Mouse (Mus musculus) stomach, embryonic 16.5 days (tissue): Measurements from ENCODE around the gene Slc26a5. TPM values are rescaled to one million over a fixed set of nuclear protein-coding genes. Genes with fewer than 3 reads are reported as not detected.

Source experiments
- ATAC-seq: fragments of 200-750 bp; cut with Nextera tagmentation; 2 replicates; pipeline ENCODE4 v1.8.0; 2017; ENCODE audit warnings: moderate number of reproducible peaks, moderate TSS enrichment; ENCODE audit not compliant: insufficient read depth, low FRiP score
- H3K27ac ChIP-seq: fragments of 300-500 bp; sonication (generic); 2 replicates; pipeline ENCODE4 v1.5.1; 2014; ENCODE audit warnings: low read length
- H3K27me3 ChIP-seq: fragments of 300-500 bp; sonication (generic); 2 replicates; pipeline ENCODE4 v1.6.1; 2014; ENCODE audit warnings: low read length, control low read depth, mixed read lengths; ENCODE audit not compliant: control insufficient read depth, insufficient read depth
- H3K36me3 ChIP-seq: fragments of 300-500 bp; sonication (generic); 2 replicates; pipeline ENCODE4 v1.6.1; 2014; ENCODE audit warnings: low read length; ENCODE audit not compliant: control insufficient read depth, insufficient read depth
- H3K4me1 ChIP-seq: fragments of 300-500 bp; sonication (generic); 2 replicates; pipeline ENCODE4 v1.6.1; 2014; ENCODE audit warnings: low read length, control low read depth, mixed read lengths; ENCODE audit not compliant: control insufficient read depth, insufficient read depth
- H3K4me2 ChIP-seq: fragments of 300-500 bp; sonication (generic); 2 replicates; pipeline ENCODE4 v1.6.1; 2014; ENCODE audit warnings: low read depth, low read length, mixed read lengths
- H3K4me3 ChIP-seq: fragments of 300-500 bp; sonication (generic); replicated peaks from 2 replicates; pipeline ENCODE4 v1.5.1; 2014; ENCODE audit warnings: mild to moderate bottlenecking, low read length
- H3K9ac ChIP-seq: fragments of 300-500 bp; sonication (generic); 2 replicates; pipeline ENCODE4 v1.6.1; 2014; ENCODE audit warnings: low read length
- H3K9me3 ChIP-seq: fragments of 300-500 bp; sonication (generic); replicated peaks from 2 replicates; pipeline ENCODE4 v1.6.1; 2016; ENCODE audit warnings: low read length, control low read depth; ENCODE audit not compliant: control insufficient read depth
- WGBS: fragments of 180-500 bp; shearing (Covaris S2); extraction: QIAGEN DNeasy Blood & Tissue Kit; methylation state at CpG from one replicate; pipeline ENCODE4 v1.1.7; 2014; 5-methylcytosine and 5-hydroxymethylcytosine counted together
- polyA plus RNA-seq: library from polyadenylated mRNA; unstranded; fragments of >200 nt; fragmentation: Nextera tagmentation; extraction: Ambion mirVana; gene quantifications from 2 replicates; pipeline ENCODE4 v1.2.1, GENCODE M21; 2015

Gene Slc26a5
- polyA plus RNA-seq, 1 experiment from 2014 or later = not detected

GRCm38 (mm10) chr5:21789061-21789460, 76.3 kb downstream of the Slc26a5 start:
- H3K4me1 ChIP-seq = peaks cover 5% of the 10 kb centered on the region; the same call in 1 of the 2 replicates
- H3K27me3 ChIP-seq = no peaks in the 10 kb centered on the region
- no peak overlapping the region for H3K4me3 ChIP-seq
- WGBS = 74% methylated on average over 5 of the region's 5 CpGs
- H3K36me3 ChIP-seq = no peaks in the 10 kb centered on the region
- ATAC-seq = no peak
- H3K9me3 ChIP-seq = no peaks in the 10 kb centered on the region
- no peak overlapping the region for H3K4me2 ChIP-seq
- no peak overlapping the region for H3K9ac ChIP-seq
- H3K27ac ChIP-seq = no peak overlapping the region

GRCm38 (mm10) chr5:21787186-21788105, 78.0 kb downstream of the Slc26a5 start:
- no peaks in the 10 kb centered on the region for H3K9me3 ChIP-seq
- ATAC-seq = no peak
- peak overlapping the region; percentile 76 for H3K4me2 ChIP-seq
- peak overlapping the region; percentile 64 for H3K4me3 ChIP-seq
- peaks cover 5% of the 10 kb centered on the region; the same call in 1 of the 2 replicates for H3K4me1 ChIP-seq
- WGBS = 33% methylated on average over 11 of the region's 11 CpGs
- no peaks in the 10 kb centered on the region for H3K27me3 ChIP-seq
- peak overlapping the region; percentile 49 for H3K27ac ChIP-seq
- 0 out of 2 replicates have a peak, but pooled peaks cover under 1% of the 10 kb centered on the region for H3K36me3 ChIP-seq
- H3K9ac ChIP-seq = peak overlapping the region; percentile 78

- peaks cover 5% of the 10 kb centered on the region; the same call in 1 of the 2 replicates for H3K4me1 ChIP-seq
- peak overlapping the region; percentile 82 for H3K27ac ChIP-seq
- H3K9ac ChIP-seq = peak overlapping the region; percentile 78
- H3K4me2 ChIP-seq = peak overlapping the region; percentile 76
- peak; percentile 85 for ATAC-seq
- no peaks in the 10 kb centered on the region for H3K9me3 ChIP-seq
- H3K4me3 ChIP-seq = peak overlapping the region; percentile 64
- H3K36me3 ChIP-seq = 0 out of 2 replicates have a peak, but pooled peaks cover 8% of the 10 kb centered on the region
- no peaks in the 10 kb centered on the region for H3K27me3 ChIP-seq
- WGBS = 1% methylated on average over 51 of the region's 51 CpGs
These were observed 78.9 kb downstream of the Slc26a5 start for GRCm38 (mm10) chr5:21786258-21787185.

- Histone ChIP-seq H3K4me1 (peaks cover 5% of the 10 kb centered on the region; the same call in 1 of the 2 replicates), H3K4me3 (no peak overlapping the region), H3K9me3 (no peaks in the 10 kb centered on the region), H3K9ac (no peak overlapping the region), H3K4me2 (peak overlapping the region; percentile 70), H3K36me3 (0 out of 2 replicates have a peak, but pooled peaks cover 8% of the 10 kb centered on the region), H3K27ac (no peak overlapping the region), H3K27me3 (no peaks in the 10 kb centered on the region)
- 79% methylated on average over 7 of the region's 7 CpGs for WGBS
- ATAC-seq = no peak
These were observed 79.6 kb downstream of the Slc26a5 start for GRCm38 (mm10) chr5:21785776-21786175.

- Histone ChIP-seq H3K36me3 (0 out of 2 replicates have a peak, but pooled peaks cover 8% of the 10 kb centered on the region), H3K9ac (peak within 1 kb of the TSS; percentile 86), H3K4me2 (peak within 1 kb of the TSS; percentile 94), H3K9me3 (no peaks in the 10 kb centered on the region), H3K4me1 (peaks cover 5% of the 10 kb centered on the region; the same call in 1 of the 2 replicates), H3K27me3 (no peaks in the 10 kb centered on the region), H3K4me3 (peak within 1 kb of the TSS; percentile 98), H3K27ac (peak within 1 kb of the TSS; percentile 32)
- WGBS = 0% methylated on average over 37 of the region's 37 CpGs
- ATAC-seq = peak; percentile 96
These were observed 80.4 kb downstream of the Slc26a5 start, which contains the start of the genes Dnajc2 and Psmc2 for GRCm38 (mm10) chr5:21785053-21785452. Gene Dnajc2, minus strand, starts transcription at chr5:21785251. Gene Psmc2, plus strand, starts transcription at chr5:21785283.

- Histone ChIP-seq H3K4me3 (peak overlapping the region; percentile 98), H3K4me1 (peaks cover 5% of the 10 kb centered on the region; the same call in 1 of the 2 replicates), H3K36me3 (0 out of 2 replicates have a peak, but pooled peaks cover 11% of the 10 kb centered on the region), H3K9me3 (no peaks in the 10 kb centered on the region), H3K27ac (peak overlapping the region; percentile 32), H3K27me3 (no peaks in the 10 kb centered on the region), H3K4me2 (peak overlapping the region; percentile 94), H3K9ac (peak overlapping the region; percentile 86)
- ATAC-seq = peak; percentile 26
- under 1% methylated on average over 51 of the region's 51 CpGs for WGBS
These were observed 81.0 kb downstream of the Slc26a5 start for GRCm38 (mm10) chr5:21784161-21785052.

- H3K9ac ChIP-seq = no peak overlapping the region
- no peak for ATAC-seq
- H3K27ac ChIP-seq = no peak overlapping the region
- H3K4me3 ChIP-seq = no peak overlapping the region
- H3K9me3 ChIP-seq = no peaks in the 10 kb centered on the region
- no peaks in the 10 kb centered on the region for H3K27me3 ChIP-seq
- 91% methylated on average over 6 of the region's 6 CpGs for WGBS
- H3K4me1 ChIP-seq = no peaks in the 10 kb centered on the region
- H3K36me3 ChIP-seq = 0 out of 2 replicates have a peak, but pooled peaks cover 3% of the 10 kb centered on the region
- no peak overlapping the region for H3K4me2 ChIP-seq
These were observed 88.9 kb downstream of the Slc26a5 start for GRCm38 (mm10) chr5:21776491-21776890.

- no peak overlapping the region for H3K9ac ChIP-seq
- 91% methylated on average over 6 of the region's 6 CpGs for WGBS
- no peak overlapping the region for H3K4me2 ChIP-seq
- ATAC-seq = no peak
- no peak overlapping the region for H3K4me3 ChIP-seq
- H3K27me3 ChIP-seq = no peaks in the 10 kb centered on the region
- no peaks in the 10 kb centered on the region for H3K9me3 ChIP-seq
- H3K27ac ChIP-seq = no peak overlapping the region
- H3K36me3 ChIP-seq = peaks cover 23% of the 10 kb centered on the region
- H3K4me1 ChIP-seq = no peaks in the 10 kb centered on the region
These were observed 95.6 kb downstream of the Slc26a5 start for GRCm38 (mm10) chr5:21769841-21770240.
